Mouse (Mus musculus) heart, adult 2 months (tissue): Measurements from ENCODE around the gene Ap2s1. TPM values are rescaled to one million over a fixed set of nuclear protein-coding genes. Genes with fewer than 3 reads are reported as not detected.

Experiments used
- DNase-seq, 2 experiments: peaks; one replicate each; pipeline ENCODE4 v3.0.0; 2021
- H3K27ac ChIP-seq: fragments of 200-600 bp; 2 replicates; pipeline ENCODE4 v1.8.1; 2022
- H3K27me3 ChIP-seq: fragments of 200-500 bp; 2 replicates; pipeline ENCODE4 v1.6.1; 2012; ENCODE audit warnings: mild to moderate bottlenecking, low read length, inconsistent platforms, mixed read lengths; ENCODE audit not compliant: control insufficient read depth, insufficient read depth
- H3K36me3 ChIP-seq: fragments of 200-500 bp; 2 replicates; pipeline ENCODE4 v1.6.1; 2012; ENCODE audit warnings: low read length, inconsistent platforms; ENCODE audit not compliant: control insufficient read depth, insufficient read depth
- H3K4me1 ChIP-seq: fragments of 200-500 bp; 2 replicates; pipeline ENCODE4 v1.6.1; 2011; ENCODE audit warnings: low read length; ENCODE audit not compliant: control insufficient read depth, insufficient read depth
- H3K4me3 ChIP-seq: fragments of 200-600 bp; 2 replicates; pipeline ENCODE4 v1.8.1; 2022
- H3K79me2 ChIP-seq: fragments of 200-500 bp; replicated peaks from 2 replicates; pipeline ENCODE4 v1.6.1; 2012; ENCODE audit warnings: mild to moderate bottlenecking, inconsistent platforms, low read length, moderate library complexity, mixed read lengths; ENCODE audit not compliant: control insufficient read depth, insufficient read depth
- H3K9ac ChIP-seq: fragments of 200-500 bp; 2 replicates; pipeline ENCODE4 v1.6.1; 2012; ENCODE audit warnings: low read depth, mild to moderate bottlenecking, control low read depth, inconsistent platforms, low read length, mixed read lengths
- CTCF ChIP-seq: fragments of 200-600 bp; IDR thresholded peaks from 2 replicates; pipeline ENCODE4 v1.8.1; 2022; ENCODE audit warnings: antibody characterized with exemption, mild to moderate bottlenecking, moderate library complexity
- EP300 ChIP-seq: fragments of 200-500 bp; IDR thresholded peaks from 2 replicates; pipeline ENCODE4 v1.6.1; 2011; ENCODE audit warnings: low read depth, low read length, control low read depth; ENCODE audit not compliant: insufficient read depth
- POLR2A ChIP-seq: fragments of 200-500 bp; IDR thresholded peaks from 2 replicates; pipeline ENCODE4 v1.6.1; 2011; ENCODE audit warnings: mild to moderate bottlenecking, low read depth, low read length, control low read depth; ENCODE audit not compliant: insufficient read depth
- WGBS: fragments of 180-500 bp; shearing (Covaris S2); methylation state at CpG from one replicate; pipeline ENCODE4 v1.1.7; 2018; 5-methylcytosine and 5-hydroxymethylcytosine counted together
- intact Hi-C: fragments of 180-260 bp; cut with DNase I; formaldehyde crosslinking; loops from one replicate; pipeline ENCODE4 v1.15.1; 2025
- polyA plus RNA-seq: library from polyadenylated mRNA; depleted of rRNA; stranded (reverse); fragments of >200 nt; gene quantifications from 2 replicates; pipeline ENCODE4 v1.2.3, GENCODE M21; 2012
- total RNA-seq, 2 experiments: library from RNA; stranded (reverse); gene quantifications; 2 replicates each; pipeline ENCODE4 v1.2.3; 2021

The Ap2s1 gene
- total and polyA plus RNA-seq, 3 experiments, result 69.7 to 123 (median 75.3) TPM

DNA sequence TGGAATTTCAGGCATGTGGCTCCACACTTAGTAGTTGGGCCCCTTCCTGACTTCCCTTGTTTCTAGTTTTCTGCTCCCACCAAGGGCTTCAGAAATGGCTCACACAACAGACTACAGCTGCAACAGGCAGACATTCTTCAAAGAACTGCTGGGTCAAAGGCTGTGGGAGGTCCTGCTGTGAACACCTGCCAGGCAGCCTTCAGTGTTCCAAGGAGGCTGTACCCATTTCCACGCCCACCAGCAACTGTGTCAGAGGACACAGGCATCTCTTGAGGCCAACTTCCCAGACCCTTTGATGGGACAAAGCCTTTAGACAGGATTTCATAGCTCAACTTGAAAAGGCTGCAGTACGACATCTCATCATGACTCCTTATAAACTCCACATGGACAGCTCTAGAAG lies 28.2 kb downstream of the Ap2s1 start:
- intact Hi-C loops, result no loop called here
- Histone ChIP-seq H3K27ac (no peak overlapping the region), H3K79me2 (no peaks in the 10 kb centered on the region; the same call in 1 of the 2 replicates), H3K4me1 (peaks cover 4% of the 10 kb centered on the region; the same call in 1 of the 2 replicates), H3K36me3 (no peaks in the 10 kb centered on the region), H3K27me3 (no peaks in the 10 kb centered on the region), H3K9ac (no peak overlapping the region), H3K4me3 (no peak overlapping the region)
- peak in 1 of 2 experiments; percentile 23 for DNase-seq
- TF ChIP-seq POLR2A, result no peak
- TF ChIP-seq CTCF, result no peak
- no peak for TF ChIP-seq EP300
- WGBS, result 81% methylated on average over 2 of the region's 2 CpGs

GRCm38 (mm10) chr7:16775888-16776287 lies 37.7 kb downstream of the Ap2s1 start:
- no peak overlapping the region for H3K9ac ChIP-seq
- intact Hi-C loops, result no loop called here
- no peak for DNase-seq
- 72% methylated on average over 5 of the region's 5 CpGs for WGBS
- H3K36me3 ChIP-seq, result no peaks in the 10 kb centered on the region
- peaks cover 3% of the 10 kb centered on the region for H3K4me1 ChIP-seq
- no peaks in the 10 kb centered on the region for H3K79me2 ChIP-seq
- TF ChIP-seq CTCF (no peak), POLR2A (no peak), EP300 (no peak)
- H3K4me3 ChIP-seq, result no peak overlapping the region
- H3K27ac ChIP-seq, result no peak overlapping the region
- H3K27me3 ChIP-seq, result no peaks in the 10 kb centered on the region

GRCm38 (mm10) chr7:16780076-16780475 lies 41.9 kb downstream of the Ap2s1 start:
- TF ChIP-seq CTCF (0 out of 2 replicates have a peak, but pooled peaks have one; percentile 12), POLR2A (no peak), EP300 (peak; percentile 43; the same call in 1 of the 2 replicates)
- H3K4me3 ChIP-seq, result no peak overlapping the region
- H3K36me3 ChIP-seq, result no peaks in the 10 kb centered on the region
- peaks cover 2% of the 10 kb centered on the region; the same call in 1 of the 2 replicates for H3K27me3 ChIP-seq
- H3K79me2 ChIP-seq, result 0 out of 2 replicates have a peak, but pooled peaks cover 1% of the 10 kb centered on the region
- 44% methylated on average over 5 of the region's 5 CpGs for whole genome bisulfite sequencing
- peak; percentile 60 to 80 for DNase-seq
- peaks cover 10% of the 10 kb centered on the region for H3K4me1 ChIP-seq
- H3K9ac ChIP-seq, result no peak overlapping the region
- intact Hi-C loops, result loop anchor here (5.0 kb wide), 1 partner anchor 33 kb away; no protein-coding TSS in a partner anchor
- peak overlapping the region; percentile 77; the same call in 1 of the 2 replicates for H3K27ac ChIP-seq

GRCm38 (mm10) chr7:16780825-16781554 lies 42.8 kb downstream of the Ap2s1 start, which contains the start of gene Slc1a5:
Slc1a5 (plus strand) TSS chr7:16781340.
- Histone ChIP-seq H3K27me3 (peaks cover 2% of the 10 kb centered on the region; the same call in 1 of the 2 replicates), H3K4me1 (peaks cover 10% of the 10 kb centered on the region), H3K79me2 (0 out of 2 replicates have a peak, but pooled peaks cover 1% of the 10 kb centered on the region), H3K4me3 (peak within 1 kb of the TSS; percentile 69), H3K27ac (peak within 1 kb of the TSS; percentile 77), H3K9ac (peak within 1 kb of the TSS; percentile 93), H3K36me3 (no peaks in the 10 kb centered on the region)
- intact Hi-C loops, result loop anchor here (1.0 to 5.0 kb wide), 2 partner anchors 20 to 34 kb away; no protein-coding TSS in a partner anchor
- peak; percentile 99 for TF ChIP-seq POLR2A
- TF ChIP-seq EP300, result no peak
- TF ChIP-seq CTCF, result peak; percentile 23
- DNase-seq, result peak; percentile 91 to 93
- 4% methylated on average over 34 of the region's 34 CpGs for WGBS

- H3K79me2 ChIP-seq, result 0 out of 2 replicates have a peak, but pooled peaks cover 1% of the 10 kb centered on the region
These were observed 43.3 kb downstream of the Ap2s1 start for GRCm38 (mm10) chr7:16781555-16781815.

GRCm38 (mm10) chr7:16781816-16782554 lies 43.8 kb downstream of the Ap2s1 start:
- Histone ChIP-seq H3K4me3 (peak overlapping the region; percentile 69), H3K9ac (peak overlapping the region; percentile 93), H3K27me3 (peaks cover 2% of the 10 kb centered on the region; the same call in 1 of the 2 replicates), H3K4me1 (peaks cover 10% of the 10 kb centered on the region), H3K36me3 (no peaks in the 10 kb centered on the region), H3K79me2 (0 out of 2 replicates have a peak, but pooled peaks cover 1% of the 10 kb centered on the region), H3K27ac (peak overlapping the region; percentile 77)
- peak; percentile 38 to 62 for DNase-seq
- 1% methylated on average over 57 of the region's 60 CpGs for WGBS
- intact Hi-C loops, result loop anchor here (1.0 to 5.0 kb wide), 2 partner anchors 21 to 35 kb away; no protein-coding TSS in a partner anchor
- TF ChIP-seq EP300, result no peak
- TF ChIP-seq POLR2A, result no peak

More at GRCm38 (mm10) chr7:16781555-16781815, 43.3 kb downstream of the Ap2s1 start:
- TF ChIP-seq CTCF, result no peak
- TF ChIP-seq EP300, result no peak
- no peak for TF ChIP-seq POLR2A
- Histone ChIP-seq H3K27ac (peak overlapping the region; percentile 77), H3K4me1 (peaks cover 10% of the 10 kb centered on the region), H3K36me3 (no peaks in the 10 kb centered on the region), H3K9ac (peak overlapping the region; percentile 93), H3K27me3 (peaks cover 2% of the 10 kb centered on the region; the same call in 1 of the 2 replicates), H3K4me3 (peak overlapping the region; percentile 69)
- no peak for DNase-seq
- intact Hi-C loops, result loop anchor here (1.0 to 5.0 kb wide), 2 partner anchors 20 to 34 kb away; no protein-coding TSS in a partner anchor
- WGBS, result 0% methylated on average over 10 of the region's 10 CpGs
